Mouse (Mus musculus): ENCODE measurements around the gene Sept11. TPM values are rescaled to one million over a fixed set of nuclear protein-coding genes. Genes with fewer than 3 reads are reported as not detected.

Gene Sept11
- polyA plus RNA-seq, 1 experiment: 171 TPM

GRCm38 (mm10) chr5:93092147-93092781 is 973 bp upstream of the Sept11 start:
- Histone ChIP-seq H3K4me3 (ENCODE audit: insufficient read depth, low read depth, low read length) (peak overlapping the region; percentile 81), H3K27ac (ENCODE audit: insufficient read depth, low read depth, low read length) (no peak overlapping the region), H3K4me1 (ENCODE audit: control insufficient read depth, insufficient read depth, low read length) (peaks cover 14% of the 10 kb centered on the region)
- no peak for TF ChIP-seq POLR2A (IDR thresholded peaks at IDR 0.05; ENCODE audit: insufficient read depth, low read depth, low read length)
- TF ChIP-seq CTCF (IDR thresholded peaks at IDR 0.05; ENCODE audit: insufficient read depth, low read depth, low read length): no peak
- 2% methylated on average over 28 of the region's 28 CpGs for WGBS

DNA sequence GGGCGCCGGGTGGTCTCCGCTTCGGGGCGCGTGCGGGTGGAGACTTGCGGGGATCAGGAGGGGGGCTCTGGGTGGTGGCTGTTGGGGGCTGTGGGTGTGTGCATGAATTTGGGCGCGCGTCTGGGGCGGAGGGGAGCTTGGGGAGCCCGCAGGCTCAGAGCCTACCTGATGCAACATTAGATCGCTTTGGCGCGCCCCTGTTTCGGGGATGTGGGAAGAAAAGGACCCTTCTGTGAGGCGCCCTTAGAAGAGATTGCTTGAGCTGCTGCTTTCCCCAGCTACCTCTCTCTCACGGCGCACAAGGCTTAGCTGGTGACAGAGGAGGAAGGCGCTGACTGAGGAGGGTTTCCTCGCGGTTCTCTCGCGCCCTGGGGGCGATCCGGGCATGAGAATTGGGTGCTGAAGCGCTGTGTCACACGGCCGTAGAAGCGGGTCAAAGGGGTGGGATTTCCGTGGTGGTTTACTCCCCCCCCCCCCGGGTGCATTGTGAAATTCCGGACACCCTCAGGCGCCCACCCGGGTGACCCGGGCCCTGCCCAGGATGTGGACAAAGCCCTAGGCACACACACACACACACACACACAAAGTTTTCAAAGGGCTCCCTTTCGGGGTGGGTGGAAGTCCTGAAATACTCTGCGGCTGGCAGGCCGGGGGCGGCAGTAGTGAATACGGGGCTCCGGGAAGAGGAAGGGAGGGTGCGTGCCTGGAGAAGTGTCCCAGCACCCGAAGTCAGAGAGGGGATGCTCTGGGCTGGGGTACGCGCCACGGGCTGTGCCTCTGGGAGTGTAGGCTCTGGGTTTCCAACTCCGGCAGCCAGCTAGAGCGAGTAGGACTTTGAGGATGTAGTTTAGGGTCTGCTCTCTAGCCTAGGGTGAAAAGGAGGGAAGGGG is 646 bp downstream of the Sept11 start:
- TF ChIP-seq POLR2A (IDR thresholded peaks at IDR 0.05; ENCODE audit: insufficient read depth, low read depth, low read length) (no peak; the same call in 1 of the 2 replicates), CTCF (IDR thresholded peaks at IDR 0.05; ENCODE audit: insufficient read depth, low read depth, low read length) (no peak)
- peak overlapping the region; percentile 81 for H3K4me3 ChIP-seq (ENCODE audit: insufficient read depth, low read depth, low read length)
- peak overlapping the region; percentile 76 for H3K27ac ChIP-seq (ENCODE audit: insufficient read depth, low read depth, low read length)
- H3K4me1 ChIP-seq (ENCODE audit: control insufficient read depth, insufficient read depth, low read length): peaks cover 21% of the 10 kb centered on the region
- WGBS: under 1% methylated on average over 50 of the region's 50 CpGs

DNA sequence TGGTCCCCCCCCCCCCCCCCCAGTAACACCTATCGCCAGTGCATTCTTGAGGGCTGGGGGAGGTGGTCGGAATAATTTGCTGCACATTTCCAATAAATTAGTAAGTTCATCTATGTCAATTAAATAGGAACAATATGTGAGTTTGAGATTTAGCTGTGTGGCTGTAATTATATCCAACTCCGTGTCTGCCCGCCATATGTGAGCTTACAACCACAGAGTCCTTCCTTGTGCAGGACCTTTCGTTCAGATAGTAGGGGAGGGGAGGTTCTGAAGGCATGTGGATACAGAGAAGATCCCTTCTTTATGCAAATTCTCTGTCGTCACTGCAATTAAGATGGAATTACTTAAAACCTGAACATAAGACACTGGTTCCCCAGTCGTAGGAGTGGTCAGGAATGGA is 2.1 kb downstream of the Sept11 start:
- peaks cover 22% of the 10 kb centered on the region for H3K4me1 ChIP-seq (ENCODE audit: control insufficient read depth, insufficient read depth, low read length)
- WGBS: 47% methylated on average over 7 of the region's 7 CpGs

GRCm38 (mm10) chr5:93097204-93097906 is 4.1 kb downstream of the Sept11 start:
- WGBS: 83% methylated on average over 13 of the region's 13 CpGs
- Histone ChIP-seq H3K27ac (ENCODE audit: insufficient read depth, low read depth, low read length) (no peak overlapping the region), H3K4me1 (ENCODE audit: control insufficient read depth, insufficient read depth, low read length) (peaks cover 14% of the 10 kb centered on the region), H3K4me3 (ENCODE audit: insufficient read depth, low read depth, low read length) (no peak overlapping the region)
- TF ChIP-seq POLR2A (IDR thresholded peaks at IDR 0.05; ENCODE audit: insufficient read depth, low read depth, low read length): no peak
- no peak for TF ChIP-seq CTCF (IDR thresholded peaks at IDR 0.05; ENCODE audit: insufficient read depth, low read depth, low read length)

More for the DNA sequence above, 2.1 kb downstream of the Sept11 start:
- TF ChIP-seq CTCF (IDR thresholded peaks at IDR 0.05; ENCODE audit: insufficient read depth, low read depth, low read length) (no peak), POLR2A (IDR thresholded peaks at IDR 0.05; ENCODE audit: insufficient read depth, low read depth, low read length) (no peak)
- Histone ChIP-seq H3K4me3 (ENCODE audit: insufficient read depth, low read depth, low read length) (no peak overlapping the region), H3K27ac (ENCODE audit: insufficient read depth, low read depth, low read length) (no peak overlapping the region)

DNA sequence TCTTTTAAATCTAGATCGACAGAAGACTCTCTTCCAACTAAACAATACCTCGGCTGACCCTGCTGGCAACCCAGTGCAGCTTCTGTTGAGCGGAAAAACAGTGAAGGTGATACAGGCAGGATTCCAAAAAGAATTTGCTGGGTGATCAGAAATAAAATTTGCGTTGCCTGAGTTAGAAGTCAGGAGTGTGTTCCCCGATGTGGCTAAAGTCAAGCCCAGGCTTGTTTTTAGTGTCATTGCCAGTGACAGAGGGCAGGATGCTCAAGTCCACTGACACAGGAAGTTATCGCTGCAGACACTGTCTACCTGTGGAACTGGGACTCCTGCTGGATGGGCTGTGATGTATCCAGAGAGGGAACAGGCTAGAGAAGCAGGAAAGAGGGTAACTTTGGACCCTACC is 5.0 kb downstream of the Sept11 start:
- Histone ChIP-seq H3K4me1 (ENCODE audit: control insufficient read depth, insufficient read depth, low read length) (peaks cover 12% of the 10 kb centered on the region), H3K4me3 (ENCODE audit: insufficient read depth, low read depth, low read length) (no peak overlapping the region), H3K27ac (ENCODE audit: insufficient read depth, low read depth, low read length) (no peak overlapping the region)
- 63% methylated on average over 6 of the region's 6 CpGs for WGBS
- TF ChIP-seq CTCF (IDR thresholded peaks at IDR 0.05; ENCODE audit: insufficient read depth, low read depth, low read length) (no peak), POLR2A (IDR thresholded peaks at IDR 0.05; ENCODE audit: insufficient read depth, low read depth, low read length) (no peak)

DNA sequence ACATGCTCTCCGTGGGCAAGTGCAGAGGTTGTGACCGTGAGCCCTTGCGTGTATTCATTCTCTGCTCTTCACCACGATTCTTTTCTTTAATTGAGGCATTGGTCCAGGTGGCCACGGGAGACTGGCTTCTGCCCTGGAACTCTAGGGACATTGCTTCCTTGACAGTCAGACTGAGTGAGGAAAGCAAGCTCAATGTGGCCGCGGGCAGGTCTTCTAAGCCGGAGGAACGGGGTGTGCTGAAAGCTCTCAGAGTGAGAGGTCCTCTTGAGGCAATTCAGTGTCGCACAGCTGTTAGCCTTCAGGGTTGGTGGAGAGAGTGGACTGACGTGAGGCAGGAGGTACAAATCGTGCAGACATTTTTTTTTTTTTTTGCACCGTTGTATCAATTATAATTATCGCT is 5.6 kb downstream of the Sept11 start:
- Histone ChIP-seq H3K27ac (ENCODE audit: insufficient read depth, low read depth, low read length) (no peak overlapping the region), H3K4me3 (ENCODE audit: insufficient read depth, low read depth, low read length) (no peak overlapping the region), H3K4me1 (ENCODE audit: control insufficient read depth, insufficient read depth, low read length) (peaks cover 14% of the 10 kb centered on the region)
- TF ChIP-seq CTCF (IDR thresholded peaks at IDR 0.05; ENCODE audit: insufficient read depth, low read depth, low read length) (no peak), POLR2A (IDR thresholded peaks at IDR 0.05; ENCODE audit: insufficient read depth, low read depth, low read length) (no peak)
- WGBS: 68% methylated on average over 14 of the region's 14 CpGs

DNA sequence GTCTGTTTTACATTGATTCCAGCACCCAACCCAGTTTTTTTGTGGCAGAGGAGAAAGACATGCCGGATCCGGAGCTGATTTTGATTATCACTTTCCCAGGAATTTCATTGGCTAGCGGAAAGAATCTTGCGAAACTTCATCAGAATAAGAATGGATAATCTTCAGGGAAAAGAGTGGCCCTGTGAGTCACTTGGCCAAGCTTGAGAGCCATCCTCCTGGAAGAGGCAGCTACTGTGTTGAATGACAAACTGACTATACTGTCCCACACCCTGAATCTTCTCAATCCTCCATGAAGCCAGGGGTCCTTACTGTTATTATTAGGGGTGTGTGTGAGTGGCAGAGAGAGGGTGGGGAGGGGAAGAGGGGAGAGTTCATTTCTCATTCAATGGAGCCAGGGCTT is 7.7 kb downstream of the Sept11 start:
- WGBS: 85% methylated on average over 4 of the region's 4 CpGs
- Histone ChIP-seq H3K27ac (ENCODE audit: insufficient read depth, low read depth, low read length) (no peak overlapping the region), H3K4me3 (ENCODE audit: insufficient read depth, low read depth, low read length) (no peak overlapping the region), H3K4me1 (ENCODE audit: control insufficient read depth, insufficient read depth, low read length) (peaks cover 10% of the 10 kb centered on the region)
- TF ChIP-seq POLR2A (IDR thresholded peaks at IDR 0.05; ENCODE audit: insufficient read depth, low read depth, low read length): no peak
- no peak for TF ChIP-seq CTCF (IDR thresholded peaks at IDR 0.05; ENCODE audit: insufficient read depth, low read depth, low read length)

- no peak for TF ChIP-seq CTCF (IDR thresholded peaks at IDR 0.05; ENCODE audit: insufficient read depth, low read depth, low read length)
- TF ChIP-seq POLR2A (IDR thresholded peaks at IDR 0.05; ENCODE audit: insufficient read depth, low read depth, low read length): no peak
- no peak overlapping the region for H3K4me3 ChIP-seq (ENCODE audit: insufficient read depth, low read depth, low read length)
Observed at GRCm38 (mm10) chr5:93101371-93101791, 8.1 kb downstream of the Sept11 start.

More at GRCm38 (mm10) chr5:93101371-93101791, 8.1 kb downstream of the Sept11 start:
- 65% methylated on average over 8 of the region's 8 CpGs for WGBS
- peaks cover 10% of the 10 kb centered on the region for H3K4me1 ChIP-seq (ENCODE audit: control insufficient read depth, insufficient read depth, low read length)
- H3K27ac ChIP-seq (ENCODE audit: insufficient read depth, low read depth, low read length): no peak overlapping the region

Measured in olfactory bulb, adult 2 months (tissue).